Mouse (Mus musculus) hindbrain, embryonic 14.5 days (tissue): Measurements from ENCODE around the gene Smurf1. TPM values are rescaled to one million over a fixed set of nuclear protein-coding genes. Genes with fewer than 3 reads are reported as not detected.

Experiments
- microRNA-seq: library from miRNA; unstranded; fragments of <30 nt; microRNA quantifications from one replicate; pipeline ENCODE4, GENCODE M21; 2016
- polyA plus RNA-seq: library from polyadenylated mRNA; unstranded; fragments of >200 nt; fragmentation: Nextera tagmentation; extraction: Ambion mirVana; gene quantifications from 2 replicates; pipeline ENCODE4 v1.2.1, GENCODE M21; 2014

Smurf1 gene
- polyA plus RNA-seq, 1 experiment from 2014 or later, result 43.6 TPM

Small RNA genes within 50 kb of the gene (microRNA-seq; reads per million reads assigned to microRNA genes)
- gene Mir7039, result not detected

Other genes starting within 250 kb of the Smurf1 start
- 338 and 386 TPM in 2 replicates for gene Tmem130, start 204.0 kb downstream of the Smurf1 start, polyA plus RNA-seq
- gene Trrap, start 198.1 kb downstream of the Smurf1 start, polyA plus RNA-seq, result 75.9 and 86.6 TPM in 2 replicates
- gene Gm4871, start 66.9 kb upstream of the Smurf1 start, polyA plus RNA-seq, result not detected in 2 replicates
- not detected in 2 replicates for gene 1700018F24Rik, start 77.1 kb upstream of the Smurf1 start, polyA plus RNA-seq
- 245 and 252 TPM in 2 replicates for gene Arpc1a, start 118.0 kb upstream of the Smurf1 start, polyA plus RNA-seq
- not detected in 2 replicates for gene Kpna7, start 118.2 kb upstream of the Smurf1 start, polyA plus RNA-seq
- 44.2 and 51.8 TPM in 2 replicates for gene Arpc1b, start 148.4 kb upstream of the Smurf1 start, polyA plus RNA-seq
- 95.5 and 96.3 TPM in 2 replicates for gene Pdap1, start 174.4 kb upstream of the Smurf1 start, polyA plus RNA-seq
- gene Bud31, start 174.5 kb upstream of the Smurf1 start, polyA plus RNA-seq, result 177 and 188 TPM in 2 replicates
- gene Ptcd1, start 201.3 kb upstream of the Smurf1 start, polyA plus RNA-seq, result 17.5 and 18.2 TPM in 2 replicates
- gene Cpsf4, start 201.4 kb upstream of the Smurf1 start, polyA plus RNA-seq, result 27.7 and 29.3 TPM in 2 replicates
- 561 and 664 TPM in 2 replicates for gene Atp5j2, start 226.2 kb upstream of the Smurf1 start, polyA plus RNA-seq
- 12.3 and 13.9 TPM in 2 replicates for gene Zkscan14, start 236.0 kb upstream of the Smurf1 start, polyA plus RNA-seq
- 12.0 and 15.6 TPM in 2 replicates for gene Zkscan5, start 238.7 kb upstream of the Smurf1 start, polyA plus RNA-seq